Mouse (Mus musculus): ENCODE measurements around the gene Teddm1a. TPM values are rescaled to one million over a fixed set of nuclear protein-coding genes. Genes with fewer than 3 reads are reported as not detected.
A peak's percentile ranks its signal among the peaks of the same experiment; 100 is the strongest.

The Teddm1a gene
- total RNA-seq (2012; rRNA removed) (not detected in 2 replicates), total RNA-seq (2014; rRNA removed) (not detected in 2 replicates), polyA plus RNA-seq (2012; ENCODE audit: insufficient read length, low read depth) (not detected in 2 replicates)

DNA sequence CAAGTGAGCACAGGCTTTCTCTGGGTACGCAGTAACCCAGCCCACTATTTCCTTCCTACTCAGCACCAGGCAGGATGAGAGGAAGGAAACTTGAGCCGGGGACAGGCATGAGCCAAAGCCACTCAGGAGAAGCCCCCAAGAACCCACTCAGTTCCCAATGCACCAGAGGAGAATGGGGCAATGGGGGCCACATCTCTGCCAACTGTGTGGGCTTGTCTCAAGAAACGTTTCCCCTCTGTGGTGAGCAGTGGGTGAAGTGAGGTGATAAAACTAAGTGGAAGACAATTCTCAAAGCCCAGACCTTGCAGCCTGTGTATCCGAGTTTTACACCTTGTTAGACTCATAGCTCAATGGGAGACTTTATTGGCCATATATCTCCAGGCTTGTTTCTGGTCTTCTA, at the start of gene Teddm1a:
TSS of gene Teddm1a (plus strand) at position 301 of the 400 bp plus-strand sequence.
- H3K79me2 ChIP-seq (replicated peaks; ENCODE audit: control insufficient read depth, extremely low read depth, insufficient read depth, poor library complexity, severe bottlenecking): no peaks in the 10 kb centered on the region
- TF ChIP-seq MAZ (IDR thresholded peaks at IDR 0.05; ENCODE audit: low read depth, low read length): no peak
- TF ChIP-seq USF1 (IDR thresholded peaks at IDR 0.05; ENCODE audit: low read depth, low read length): no peak
- TF ChIP-seq JUND (conservative IDR thresholded peaks at IDR 0.05; ENCODE audit: low read depth, low read length): no peak
- TF ChIP-seq BHLHE40 (IDR thresholded peaks at IDR 0.05; ENCODE audit: low read depth, low read length): no peak
- TF ChIP-seq JUN (IDR thresholded peaks at IDR 0.05; ENCODE audit: insufficient read depth, low read depth, low read length): no peak
- H3K9ac ChIP-seq (ENCODE audit: insufficient read depth, low read depth): no peak within 1 kb of the TSS
- no peak within 1 kb of the TSS for H3K4me3 ChIP-seq (replicated peaks in 1 of 3; ENCODE audit: low read depth in 2 of 3, low read length in 2 of 3, poor library complexity in 1 of 3)
- dilution Hi-C loops (cut with MboI; ENCODE audit: extremely low pct_ligation_motif_present, extremely low pct_unique_long_range_greater_than_20kb, low sequenced_read_pairs): no loop called here
- H3K36me3 ChIP-seq (replicated peaks in 1 of 2; ENCODE audit: control insufficient read depth in 1 of 2, insufficient read depth in 1 of 2, low read length in 1 of 2): no peaks in the 10 kb centered on the region
- peaks cover 6% of the 10 kb centered on the region for H3K27me3 ChIP-seq (replicated peaks)
- in situ Hi-C loops (cut with MboI; ENCODE audit: low pct_ligation_motif_present, low pct_unique_long_range_greater_than_20kb, low sequenced_read_pairs): loop anchor here (5.0 to 10.0 kb wide), 3 partner anchors 143 to 286 kb away; no protein-coding TSS in a partner anchor
- no peak within 1 kb of the TSS for H3K27ac ChIP-seq (ENCODE audit: insufficient read depth, low read depth)
- no peak within 1 kb of the TSS for H3K4me2 ChIP-seq (ENCODE audit: insufficient read depth, low read depth, poor library complexity, severe bottlenecking)
- peaks cover 0 to 3% of the 10 kb centered on the region in 2 experiments; a peak in 1 of 4 replicates for H3K4me1 ChIP-seq (ENCODE audit: control insufficient read depth in 1 of 2, insufficient read depth in 2 of 2)
- no peaks in the 10 kb centered on the region for H3K9me3 ChIP-seq (replicated peaks; ENCODE audit: low read length)
- no peak for DNase-seq (ENCODE audit: extremely low read depth)

DNA sequence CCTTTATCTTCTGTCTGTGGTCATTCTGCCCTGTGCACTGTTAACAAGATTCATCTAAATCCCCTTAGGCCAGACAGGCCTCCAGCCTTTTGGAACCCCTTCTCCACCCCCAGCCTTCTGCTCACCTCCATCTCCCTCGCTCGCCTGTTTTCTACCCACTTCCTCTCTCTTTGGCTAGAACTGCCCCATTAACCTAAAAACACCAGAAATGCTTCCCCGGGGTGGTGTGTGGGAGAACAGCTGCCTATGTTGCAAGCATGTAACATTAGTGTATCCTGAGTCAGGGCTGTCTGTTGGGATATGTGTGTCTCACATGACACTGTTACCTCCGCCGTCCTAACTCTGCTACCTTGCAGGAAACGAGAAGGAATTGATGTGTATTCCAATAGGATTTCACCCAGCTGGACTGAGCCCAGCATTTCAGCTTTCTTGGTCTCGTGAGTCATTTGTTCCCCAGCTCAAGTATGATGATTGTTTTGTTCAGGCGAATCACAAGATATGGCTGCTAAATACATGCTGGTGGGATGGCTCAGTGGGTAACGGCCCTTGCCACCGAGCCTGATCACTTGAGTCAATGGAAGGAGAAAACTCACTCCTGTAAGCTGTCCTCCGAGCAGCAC, 49.3 kb upstream of the Teddm1a start:
- no peaks in the 10 kb centered on the region for H3K9me3 ChIP-seq (replicated peaks; ENCODE audit: low read length)
- TF ChIP-seq MYC (IDR thresholded peaks at IDR 0.05; ENCODE audit: low read depth, low read length) (no peak), JUND (conservative IDR thresholded peaks at IDR 0.05; ENCODE audit: low read depth, low read length) (no peak), HCFC1 (IDR thresholded peaks at IDR 0.05; ENCODE audit: low read depth, low read length) (no peak)
- no peak overlapping the region for H3K4me3 ChIP-seq (replicated peaks in 1 of 3; ENCODE audit: low read depth in 2 of 3, low read length in 2 of 3, poor library complexity in 1 of 3)
- no peak overlapping the region for H3K9ac ChIP-seq (ENCODE audit: insufficient read depth, low read depth)
- H3K27me3 ChIP-seq (replicated peaks): no peaks in the 10 kb centered on the region
- no peak overlapping the region for H3K27ac ChIP-seq (ENCODE audit: insufficient read depth, low read depth)
- peak; percentile 8 for DNase-seq (ENCODE audit: extremely low read depth)
- peaks cover 2 to 18% of the 10 kb centered on the region in 2 experiments; a peak in 3 of 4 replicates for H3K4me1 ChIP-seq (ENCODE audit: control insufficient read depth in 1 of 2, insufficient read depth in 2 of 2)
- dilution Hi-C loops (cut with MboI; ENCODE audit: extremely low pct_ligation_motif_present, extremely low pct_unique_long_range_greater_than_20kb, low sequenced_read_pairs): no loop called here
- H3K79me2 ChIP-seq (replicated peaks; ENCODE audit: control insufficient read depth, extremely low read depth, insufficient read depth, poor library complexity, severe bottlenecking): no peaks in the 10 kb centered on the region
- in situ Hi-C loops (cut with MboI; ENCODE audit: low pct_ligation_motif_present, low pct_unique_long_range_greater_than_20kb, low sequenced_read_pairs): no loop called here
- H3K4me2 ChIP-seq (ENCODE audit: insufficient read depth, low read depth, poor library complexity, severe bottlenecking): no peak overlapping the region
- H3K36me3 ChIP-seq (replicated peaks in 1 of 2; ENCODE audit: control insufficient read depth in 1 of 2, insufficient read depth in 1 of 2, low read length in 1 of 2): no peaks in the 10 kb centered on the region

DNA sequence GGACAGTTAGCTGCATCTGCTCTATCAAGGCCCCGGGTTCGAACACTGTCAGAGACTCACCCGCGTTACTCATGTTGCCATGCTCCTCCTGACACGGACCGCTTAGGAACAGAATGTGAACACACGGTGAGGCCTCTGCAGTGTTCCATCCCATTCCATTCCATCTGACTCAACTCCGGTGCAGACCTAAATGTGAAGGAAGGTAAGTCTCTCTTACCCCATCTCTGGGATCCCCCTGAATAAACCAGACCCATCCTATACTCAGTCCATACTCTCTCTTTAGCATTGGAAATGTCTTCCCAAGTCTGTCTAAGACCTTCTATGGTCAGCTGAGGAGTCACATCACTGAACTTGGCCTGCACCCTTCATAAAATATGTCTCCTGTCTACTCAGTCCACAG, 47.5 kb upstream of the Teddm1a start, which contains the start of gene Rgsl1:
TSS of gene Rgsl1 (minus strand) at position 101 of the 400 bp plus-strand sequence.
- Histone ChIP-seq H3K4me3 (replicated peaks in 1 of 3; ENCODE audit: low read depth in 2 of 3, low read length in 2 of 3, poor library complexity in 1 of 3) (no peak within 1 kb of the TSS), H3K27ac (ENCODE audit: insufficient read depth, low read depth) (no peak within 1 kb of the TSS), H3K9me3 (replicated peaks; ENCODE audit: low read length) (no peaks in the 10 kb centered on the region), H3K36me3 (replicated peaks in 1 of 2; ENCODE audit: control insufficient read depth in 1 of 2, insufficient read depth in 1 of 2, low read length in 1 of 2) (no peaks in the 10 kb centered on the region), H3K4me2 (ENCODE audit: insufficient read depth, low read depth, poor library complexity, severe bottlenecking) (no peak within 1 kb of the TSS; the same call in 1 of the 2 replicates), H3K79me2 (replicated peaks; ENCODE audit: control insufficient read depth, extremely low read depth, insufficient read depth, poor library complexity, severe bottlenecking) (no peaks in the 10 kb centered on the region), H3K9ac (ENCODE audit: insufficient read depth, low read depth) (no peak within 1 kb of the TSS), H3K27me3 (replicated peaks) (no peaks in the 10 kb centered on the region), H3K4me1 (ENCODE audit: control insufficient read depth in 1 of 2, insufficient read depth in 2 of 2) (peaks cover 2 to 18% of the 10 kb centered on the region in 2 experiments; a peak in 3 of 4 replicates)
- dilution Hi-C loops (cut with MboI; ENCODE audit: extremely low pct_ligation_motif_present, extremely low pct_unique_long_range_greater_than_20kb, low sequenced_read_pairs): no loop called here
- in situ Hi-C loops (cut with MboI; ENCODE audit: low pct_ligation_motif_present, low pct_unique_long_range_greater_than_20kb, low sequenced_read_pairs): no loop called here
- no peak for DNase-seq (ENCODE audit: extremely low read depth)
- TF ChIP-seq TBP (conservative IDR thresholded peaks at IDR 0.05; ENCODE audit: low read depth, low read length) (no peak), NELFE (IDR thresholded peaks at IDR 0.05; ENCODE audit: low read depth, low read length) (no peak), E2F4 (IDR thresholded peaks at IDR 0.05; ENCODE audit: insufficient replicate concordance, low read depth, low read length) (no peak), ZKSCAN1 (IDR thresholded peaks at IDR 0.05; ENCODE audit: borderline replicate concordance, low read depth, low read length) (no peak), MAZ (IDR thresholded peaks at IDR 0.05; ENCODE audit: low read depth, low read length) (no peak), PAX5 (IDR thresholded peaks at IDR 0.05; ENCODE audit: low read length) (no peak), ZNF384 (IDR thresholded peaks at IDR 0.05; ENCODE audit: low read depth, low read length) (no peak), JUND (conservative IDR thresholded peaks at IDR 0.05; ENCODE audit: low read depth, low read length) (no peak), USF2 (conservative IDR thresholded peaks at IDR 0.05; ENCODE audit: low read depth, low read length) (no peak), HCFC1 (IDR thresholded peaks at IDR 0.05; ENCODE audit: low read depth, low read length) (no peak), RAD21 (IDR thresholded peaks at IDR 0.05; ENCODE audit: low read depth, low read length) (no peak), IRF4 (IDR thresholded peaks at IDR 0.05; ENCODE audit: low read depth, low read length) (no peak), MXI1 (IDR thresholded peaks at IDR 0.05; ENCODE audit: low read depth, low read length) (no peak), MYC (IDR thresholded peaks at IDR 0.05; ENCODE audit: low read depth, low read length) (no peak), ZMIZ1 (IDR thresholded peaks at IDR 0.05; ENCODE audit: low read depth, low read length) (no peak), ELF1 (IDR thresholded peaks at IDR 0.05; ENCODE audit: low read depth, low read length) (no peak), POLR2AphosphoS2 (IDR thresholded peaks at IDR 0.05; ENCODE audit: low read depth, low read length) (no peak), SMC3 (IDR thresholded peaks at IDR 0.05; ENCODE audit: low read depth, low read length) (no peak)

Measured in CH12.LX (cell line).